Mouse (Mus musculus) G1E-ER4 (cell line): Measurements from ENCODE around the gene Lamtor4. TPM values are rescaled to one million over a fixed set of nuclear protein-coding genes. Genes with fewer than 3 reads are reported as not detected.

Source experiments
- GATA1 ChIP-seq: IDR thresholded peaks from one replicate; pipeline ENCODE4 v1.8.0; 2012; ENCODE audit warnings: low read length, inconsistent platforms
- polyA plus RNA-seq: library from polyadenylated mRNA; stranded (reverse); fragments of >175 nt; gene quantifications from 2 replicates; pipeline ENCODE4 v1.2.3, GENCODE M21; 2012

Lamtor4 gene
- polyA plus RNA-seq, result 58.4 and 59.8 TPM in 2 replicates

GRCm38 (mm10) chr5:138255353-138256093 is at the start of gene Lamtor4:
Gene Lamtor4 (plus strand): TSS chr5:138255482.
- TF ChIP-seq GATA1, result no peak

- no peak for TF ChIP-seq GATA1
Observed at GRCm38 (mm10) chr5:138207253-138207652, 48.0 kb upstream of the Lamtor4 start.

- no peak for TF ChIP-seq GATA1
Observed at GRCm38 (mm10) chr5:138207873-138208272, 47.4 kb upstream of the Lamtor4 start.

GRCm38 (mm10) chr5:138219864-138220263 is 35.4 kb upstream of the Lamtor4 start:
- TF ChIP-seq GATA1, result no peak

GRCm38 (mm10) chr5:138222111-138222510 is 33.2 kb upstream of the Lamtor4 start:
- no peak for TF ChIP-seq GATA1

GRCm38 (mm10) chr5:138223287-138223686 is 32.0 kb upstream of the Lamtor4 start:
- no peak for TF ChIP-seq GATA1

GRCm38 (mm10) chr5:138225700-138226099 is 29.6 kb upstream of the Lamtor4 start, which contains the start of gene Nxpe5:
Gene Nxpe5 (plus strand): TSS chr5:138225898.
- no peak for TF ChIP-seq GATA1

GRCm38 (mm10) chr5:138226491-138226890 is 28.8 kb upstream of the Lamtor4 start:
- TF ChIP-seq GATA1, result no peak

- TF ChIP-seq GATA1, result peak; percentile 77
Observed at GRCm38 (mm10) chr5:138227367-138227766, 27.9 kb upstream of the Lamtor4 start.

GRCm38 (mm10) chr5:138228026-138228425 is 27.3 kb upstream of the Lamtor4 start:
- TF ChIP-seq GATA1, result no peak

- no peak for TF ChIP-seq GATA1
Observed at GRCm38 (mm10) chr5:138229511-138229910, 25.8 kb upstream of the Lamtor4 start.

- no peak for TF ChIP-seq GATA1
Observed at GRCm38 (mm10) chr5:138233778-138234177, 21.5 kb upstream of the Lamtor4 start.

GRCm38 (mm10) chr5:138234224-138234623 is 21.1 kb upstream of the Lamtor4 start:
- TF ChIP-seq GATA1, result no peak

GRCm38 (mm10) chr5:138241511-138241910 is 13.8 kb upstream of the Lamtor4 start:
- TF ChIP-seq GATA1, result no peak

GRCm38 (mm10) chr5:138251144-138251543 is 4.1 kb upstream of the Lamtor4 start:
- no peak for TF ChIP-seq GATA1

GRCm38 (mm10) chr5:138253061-138253460 is 2.2 kb upstream of the Lamtor4 start:
- no peak for TF ChIP-seq GATA1

GRCm38 (mm10) chr5:138256094-138256467 is 799 bp downstream of the Lamtor4 start:
- no peak for TF ChIP-seq GATA1

GRCm38 (mm10) chr5:138256966-138257584 is 1.8 kb downstream of the Lamtor4 start:
- TF ChIP-seq GATA1, result no peak
